Mouse (Mus musculus) limb, embryonic 10.5 days (tissue): ENCODE data around the gene Mrps18a. TPM values are rescaled to one million over a fixed set of nuclear protein-coding genes. Genes with fewer than 3 reads are reported as not detected.
A peak's percentile ranks its signal among the peaks of the same experiment; 100 is the strongest.

Source experiments
- DNase-seq: peaks from one replicate; pipeline ENCODE4 v3.0.0-alpha.2; 2017; ENCODE audit warnings: low spot score
- H3K27ac ChIP-seq: fragments of 300-500 bp; sonication (generic); 2 replicates; pipeline ENCODE4 v1.5.1; 2016; ENCODE audit warnings: mild to moderate bottlenecking
- H3K27me3 ChIP-seq: fragments of 300-500 bp; sonication (generic); 2 replicates; pipeline ENCODE4 v1.6.1; 2016; ENCODE audit warnings: low read depth, mild to moderate bottlenecking; ENCODE audit not compliant: poor library complexity, severe bottlenecking
- H3K36me3 ChIP-seq: fragments of 300-500 bp; sonication (generic); 2 replicates; pipeline ENCODE4 v1.6.1; 2016; ENCODE audit warnings: mild to moderate bottlenecking, moderate library complexity
- H3K4me1 ChIP-seq: fragments of 300-500 bp; sonication (generic); 2 replicates; pipeline ENCODE4 v1.6.1; 2016
- H3K4me3 ChIP-seq: fragments of 300-500 bp; sonication (generic); 2 replicates; pipeline ENCODE4 v1.5.1; 2016; ENCODE audit warnings: mild to moderate bottlenecking, moderate library complexity
- H3K9me3 ChIP-seq: fragments of 300-500 bp; sonication (generic); replicated peaks from 2 replicates; pipeline ENCODE4 v1.6.1; 2016; ENCODE audit warnings: mild to moderate bottlenecking
- WGBS: fragments of 180-500 bp; shearing (Covaris S2); methylation state at CpG from one replicate; pipeline ENCODE4 v1.1.7; 2016; 5-methylcytosine and 5-hydroxymethylcytosine counted together
- polyA plus RNA-seq: library from polyadenylated mRNA; unstranded; fragments of >200 nt; fragmentation: Nextera tagmentation; extraction: Ambion mirVana; gene quantifications from 2 replicates; pipeline ENCODE4 v1.2.1, GENCODE M21; 2016

The Mrps18a gene
- polyA plus RNA-seq, 1 experiment from 2014 or later = 184 TPM

DNA sequence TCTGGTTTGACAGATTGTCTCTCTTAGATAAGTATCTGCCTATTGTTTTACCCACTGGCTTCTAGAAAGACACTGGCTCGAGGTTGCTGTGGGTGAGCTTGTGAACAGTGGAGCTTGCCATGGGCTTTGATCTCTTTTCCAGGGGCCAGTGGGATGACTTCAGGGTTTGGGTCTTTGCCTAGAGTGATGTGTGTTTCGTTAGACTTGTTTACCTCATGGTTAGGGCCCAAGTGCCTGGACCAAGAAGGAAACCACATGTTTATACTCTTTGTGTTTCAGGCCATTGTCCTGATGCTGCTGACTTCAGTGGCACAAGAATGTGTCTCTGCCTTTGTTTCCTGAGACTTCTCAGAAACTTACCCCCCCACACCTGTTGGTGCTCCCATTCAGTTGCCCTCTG is 4.7 kb downstream of the Mrps18a start:
- Histone ChIP-seq H3K27me3 (no peaks in the 10 kb centered on the region), H3K9me3 (no peaks in the 10 kb centered on the region), H3K4me1 (peaks cover 84% of the 10 kb centered on the region), H3K27ac (peak overlapping the region; percentile 90), H3K4me3 (peak overlapping the region; percentile 0; the same call in 1 of the 2 replicates), H3K36me3 (peaks cover 41% of the 10 kb centered on the region)
- 42% methylated on average over 2 of the region's 2 CpGs for WGBS
- no peak for DNase-seq

GRCm38 (mm10) chr17:46116138-46116537 is 5.4 kb downstream of the Mrps18a start:
- Histone ChIP-seq H3K27me3 (no peaks in the 10 kb centered on the region), H3K4me1 (peaks cover 81% of the 10 kb centered on the region), H3K9me3 (no peaks in the 10 kb centered on the region), H3K4me3 (peak overlapping the region; percentile 0; the same call in 1 of the 2 replicates), H3K27ac (peak overlapping the region; percentile 90), H3K36me3 (peaks cover 42% of the 10 kb centered on the region)
- DNase-seq = peak; percentile 66
- 56% methylated on average over 11 of the region's 11 CpGs for WGBS

GRCm38 (mm10) chr17:46116881-46117280 is 6.1 kb downstream of the Mrps18a start:
- no peaks in the 10 kb centered on the region for H3K9me3 ChIP-seq
- H3K27ac ChIP-seq = peak overlapping the region; percentile 90
- peaks cover 45% of the 10 kb centered on the region for H3K36me3 ChIP-seq
- H3K4me1 ChIP-seq = peaks cover 74% of the 10 kb centered on the region
- H3K4me3 ChIP-seq = no peak overlapping the region
- no peaks in the 10 kb centered on the region for H3K27me3 ChIP-seq
- 67% methylated on average over 3 of the region's 3 CpGs for WGBS
- no peak for DNase-seq

GRCm38 (mm10) chr17:46117623-46118422 is 7.0 kb downstream of the Mrps18a start:
- peak overlapping the region; percentile 90 for H3K27ac ChIP-seq

DNA sequence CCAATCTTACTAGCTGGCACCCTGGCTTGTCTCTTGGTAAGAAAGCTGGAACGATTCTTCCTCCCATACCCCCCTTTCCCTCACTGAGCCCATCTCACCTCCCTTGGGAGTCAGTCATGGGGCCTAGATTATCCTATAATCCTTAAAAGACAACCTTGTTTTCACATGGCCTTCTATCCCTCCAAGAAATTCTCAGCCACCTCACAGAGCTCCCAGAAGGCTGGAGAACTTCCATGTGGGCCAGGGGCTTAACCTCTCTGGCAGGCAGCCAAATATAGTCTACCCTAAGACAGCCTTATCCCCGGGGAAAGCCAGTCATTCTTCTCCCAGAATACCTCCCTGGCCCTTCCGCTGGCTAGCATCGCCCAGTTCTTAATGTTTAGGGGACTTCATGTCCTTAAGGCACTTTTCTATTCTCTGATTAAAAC is 7.7 kb downstream of the Mrps18a start:
- DNase-seq = no peak
- peaks cover 70% of the 10 kb centered on the region for H3K4me1 ChIP-seq
- 70% methylated on average over 4 of the region's 4 CpGs for WGBS
- H3K36me3 ChIP-seq = peaks cover 58% of the 10 kb centered on the region
- H3K9me3 ChIP-seq = no peaks in the 10 kb centered on the region
- no peaks in the 10 kb centered on the region for H3K27me3 ChIP-seq
- no peak overlapping the region; the same call in 1 of the 2 replicates for H3K4me3 ChIP-seq
- peak overlapping the region; percentile 90 for H3K27ac ChIP-seq

More at GRCm38 (mm10) chr17:46117623-46118422, 7.0 kb downstream of the Mrps18a start:
- Histone ChIP-seq H3K4me3 (no peak overlapping the region; the same call in 1 of the 2 replicates), H3K36me3 (peaks cover 55% of the 10 kb centered on the region), H3K9me3 (no peaks in the 10 kb centered on the region), H3K27me3 (no peaks in the 10 kb centered on the region), H3K4me1 (peaks cover 71% of the 10 kb centered on the region)
- WGBS = 33% methylated on average over 13 of the region's 13 CpGs
- no peak for DNase-seq

DNA sequence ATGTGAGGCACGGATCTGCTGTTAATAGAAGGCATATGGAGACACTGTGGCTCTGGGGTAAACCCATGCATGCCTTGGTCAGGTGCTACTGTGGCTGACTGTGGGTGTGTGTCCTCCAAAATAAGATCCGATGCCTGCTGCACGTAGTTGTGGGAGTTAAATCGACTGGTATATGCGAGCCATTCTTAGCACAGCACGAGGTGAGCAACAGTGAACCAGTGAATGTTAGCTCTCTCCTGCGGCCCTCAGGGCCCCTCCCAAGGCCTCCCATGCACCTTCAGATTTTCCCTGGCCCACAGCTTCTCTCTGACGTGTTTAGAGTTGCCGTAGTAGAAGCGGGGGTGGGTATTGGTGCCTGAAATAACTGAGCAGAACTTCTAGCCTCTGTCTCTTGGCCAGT is 8.9 kb downstream of the Mrps18a start:
- WGBS = 89% methylated on average over 10 of the region's 10 CpGs
- H3K4me1 ChIP-seq = peaks cover 57% of the 10 kb centered on the region
- H3K27ac ChIP-seq = peak overlapping the region; percentile 17; the same call in 1 of the 2 replicates
- H3K36me3 ChIP-seq = peaks cover 65% of the 10 kb centered on the region
- H3K27me3 ChIP-seq = no peaks in the 10 kb centered on the region
- no peak for DNase-seq
- H3K4me3 ChIP-seq = no peak overlapping the region
- no peaks in the 10 kb centered on the region for H3K9me3 ChIP-seq

- Histone ChIP-seq H3K4me1 (peaks cover 52% of the 10 kb centered on the region), H3K9me3 (no peaks in the 10 kb centered on the region), H3K4me3 (no peak overlapping the region), H3K36me3 (peaks cover 90% of the 10 kb centered on the region), H3K27ac (no peak overlapping the region), H3K27me3 (no peaks in the 10 kb centered on the region)
- WGBS = 93% methylated on average over 4 of the region's 4 CpGs
- DNase-seq = no peak
Measured at GRCm38 (mm10) chr17:46122791-46123190, 12.0 kb downstream of the Mrps18a start.

- Histone ChIP-seq H3K36me3 (peaks cover 90% of the 10 kb centered on the region), H3K9me3 (no peaks in the 10 kb centered on the region), H3K27ac (peak overlapping the region; percentile 2; the same call in 1 of the 2 replicates), H3K4me3 (no peak overlapping the region), H3K27me3 (no peaks in the 10 kb centered on the region), H3K4me1 (peaks cover 47% of the 10 kb centered on the region)
- WGBS = 98% methylated on average over 4 of the region's 4 CpGs
- no peak for DNase-seq
Measured at GRCm38 (mm10) chr17:46123285-46123684, 12.5 kb downstream of the Mrps18a start.

GRCm38 (mm10) chr17:46123953-46124700 is 13.3 kb downstream of the Mrps18a start:
- H3K27ac ChIP-seq = no peak overlapping the region
- H3K27me3 ChIP-seq = no peaks in the 10 kb centered on the region
- H3K36me3 ChIP-seq = peaks cover 90% of the 10 kb centered on the region
- peaks cover 39% of the 10 kb centered on the region for H3K4me1 ChIP-seq
- no peak for DNase-seq
- H3K4me3 ChIP-seq = no peak overlapping the region
- WGBS = 89% methylated on average over 12 of the region's 12 CpGs
- no peaks in the 10 kb centered on the region for H3K9me3 ChIP-seq

GRCm38 (mm10) chr17:46126608-46127007 is 15.8 kb downstream of the Mrps18a start:
- no peaks in the 10 kb centered on the region for H3K9me3 ChIP-seq
- WGBS = 33% methylated on average over 6 of the region's 6 CpGs
- no peak overlapping the region for H3K4me3 ChIP-seq
- no peaks in the 10 kb centered on the region for H3K27me3 ChIP-seq
- peaks cover 93% of the 10 kb centered on the region for H3K36me3 ChIP-seq
- peaks cover 26% of the 10 kb centered on the region for H3K4me1 ChIP-seq
- peak overlapping the region; percentile 68 for H3K27ac ChIP-seq
- no peak for DNase-seq

DNA sequence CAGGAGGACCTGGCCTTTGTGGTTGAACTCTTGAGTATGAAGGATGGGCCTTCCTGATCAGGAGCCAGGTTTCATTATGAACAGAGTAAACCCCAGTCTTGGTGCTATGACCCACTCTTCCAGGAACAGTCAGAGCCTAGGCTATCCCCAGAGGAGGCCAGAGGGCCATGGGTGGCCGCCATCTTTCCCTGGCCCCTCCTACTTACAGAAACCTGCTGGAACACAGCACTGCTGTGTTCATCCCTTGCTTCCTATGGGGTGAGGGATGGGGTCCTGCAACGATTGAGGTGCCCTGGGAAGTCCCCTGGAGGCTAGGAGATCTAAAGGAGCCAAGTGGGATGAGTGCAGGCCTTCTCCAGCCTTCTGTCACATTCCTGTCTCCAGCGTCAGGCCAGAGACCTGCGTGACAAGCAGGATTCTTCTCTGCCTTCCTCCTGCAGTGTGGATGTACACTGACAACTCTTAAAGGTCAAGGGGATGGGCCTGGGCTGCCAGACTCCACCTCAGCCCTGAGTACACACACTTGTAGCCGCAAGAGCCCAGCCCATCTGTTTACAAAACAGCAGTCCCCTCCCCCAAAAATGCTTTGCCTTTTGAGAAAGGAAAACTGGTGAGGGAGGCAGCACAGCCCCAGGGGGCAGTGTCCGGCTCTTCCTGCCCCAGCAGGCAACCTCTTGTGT is 17.2 kb downstream of the Mrps18a start:
- DNase-seq = no peak
- 88% methylated on average over 6 of the region's 6 CpGs for WGBS
- Histone ChIP-seq H3K4me1 (peaks cover 31% of the 10 kb centered on the region), H3K4me3 (no peak overlapping the region), H3K27ac (no peak overlapping the region), H3K9me3 (no peaks in the 10 kb centered on the region), H3K36me3 (peaks cover 79% of the 10 kb centered on the region), H3K27me3 (no peaks in the 10 kb centered on the region)

DNA sequence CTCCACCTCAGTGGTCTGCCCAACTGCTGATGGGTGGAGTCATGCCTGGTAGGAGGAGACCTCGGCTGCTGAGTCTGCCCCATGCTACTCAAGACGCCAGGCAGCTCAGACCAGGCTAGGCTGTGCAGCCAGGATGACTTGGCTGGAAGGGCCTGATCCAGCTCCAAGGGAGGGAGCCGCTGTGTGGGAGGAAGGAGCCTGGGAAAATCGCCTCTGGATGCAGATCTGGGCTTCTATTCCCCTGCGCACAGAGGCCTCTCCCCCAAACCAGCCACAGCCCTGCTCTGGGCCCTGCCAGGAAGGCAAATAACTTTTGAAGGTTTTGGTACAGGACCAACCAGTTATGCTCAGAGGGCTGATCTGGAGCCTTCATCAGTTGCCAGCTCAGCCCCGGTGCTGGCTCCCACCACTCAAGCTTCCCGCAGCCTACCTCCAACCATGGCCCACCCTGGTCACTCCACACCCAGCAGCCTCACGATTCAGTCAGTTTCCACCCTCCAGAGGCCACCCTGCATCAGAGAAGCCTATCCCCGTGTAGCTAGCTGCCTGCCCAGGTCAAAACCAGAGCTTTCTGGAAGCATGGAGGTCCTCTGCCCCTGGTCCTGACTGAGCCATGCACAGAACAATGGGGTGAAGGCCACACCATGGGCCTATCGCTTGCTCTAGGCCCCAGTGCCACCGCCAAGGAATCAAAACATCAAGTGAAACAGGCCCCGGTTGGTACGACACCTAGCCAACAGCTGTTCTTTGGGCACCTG is 19.1 kb downstream of the Mrps18a start:
- Histone ChIP-seq H3K27me3 (no peaks in the 10 kb centered on the region), H3K4me3 (no peak overlapping the region), H3K36me3 (peaks cover 60% of the 10 kb centered on the region), H3K4me1 (peaks cover 31% of the 10 kb centered on the region), H3K9me3 (no peaks in the 10 kb centered on the region), H3K27ac (0 out of 2 replicates have a peak overlapping the region, but pooled peaks have one; percentile 6)
- no peak for DNase-seq
- WGBS = 81% methylated on average over 13 of the region's 13 CpGs
